Mouse (Mus musculus) C2C12 (cell line): ENCODE measurements around the gene Rufy3. TPM values are rescaled to one million over a fixed set of nuclear protein-coding genes. Genes with fewer than 3 reads are reported as not detected.

Experiments used
- H3K27me3 ChIP-seq: one replicate; pipeline ENCODE4 v1.6.1; 2011; ENCODE audit not compliant: control insufficient read depth, insufficient read depth, insufficient read length
- H3K36me3 ChIP-seq: one replicate; pipeline ENCODE4 v1.6.1; 2011; ENCODE audit not compliant: control insufficient read depth, insufficient read depth
- H3K4me3 ChIP-seq: one replicate; pipeline ENCODE4 v1.5.1; 2011; ENCODE audit warnings: mild to moderate bottlenecking, control low read depth; ENCODE audit not compliant: poor library complexity, insufficient read depth, severe bottlenecking
- H3K79me2 ChIP-seq: one replicate; pipeline ENCODE4 v1.6.1; 2011; ENCODE audit not compliant: control insufficient read depth, insufficient read depth
- H3K79me3 ChIP-seq: one replicate; pipeline ENCODE4 v1.6.1; 2011; ENCODE audit warnings: low read depth, control low read depth
- H3ac ChIP-seq: one replicate; pipeline ENCODE3; 2011; ENCODE audit warnings: low read depth; ENCODE audit not compliant: control insufficient read depth, insufficient read length
- CEBPB ChIP-seq: IDR thresholded peaks from one replicate; pipeline ENCODE4 v1.6.1; 2011; ENCODE audit warnings: low read depth, mild to moderate bottlenecking, control low read depth, moderate library complexity
- CTCF ChIP-seq: IDR thresholded peaks from one replicate; pipeline ENCODE4 v1.5.1; 2011; ENCODE audit not compliant: control insufficient read depth, insufficient read depth, insufficient read length
- FOSL1 ChIP-seq: IDR thresholded peaks from one replicate; pipeline ENCODE4 v1.8.0; 2011; ENCODE audit warnings: mild to moderate bottlenecking, low read length; ENCODE audit not compliant: poor library complexity, insufficient read depth, severe bottlenecking
- MAX ChIP-seq: IDR thresholded peaks from one replicate; pipeline ENCODE4 v1.6.1; 2011; ENCODE audit warnings: mild to moderate bottlenecking, control low read depth
- MYOD1 ChIP-seq: IDR thresholded peaks from one replicate; pipeline ENCODE4 v1.6.1; 2011; ENCODE audit warnings: low read depth; ENCODE audit not compliant: control insufficient read depth, insufficient read length
- MYOG ChIP-seq: IDR thresholded peaks from one replicate; pipeline ENCODE4 v1.6.1; 2011; ENCODE audit not compliant: control insufficient read depth, insufficient read length; ENCODE audit errors: extremely low read depth
- USF1 ChIP-seq: IDR thresholded peaks from one replicate; pipeline ENCODE4 v1.6.1; 2011; ENCODE audit warnings: low read depth, mild to moderate bottlenecking, control low read depth, moderate library complexity
- polyA plus RNA-seq: library from polyadenylated mRNA; unstranded; fragments of >200 nt; fragmentation: generic; extraction: Trizol; gene quantifications from one replicate; pipeline ENCODE4 v1.2.1, GENCODE M21; 2012; ENCODE audit warnings: missing spikeins

Rufy3 gene
- polyA plus RNA-seq, 1 experiment: 3.5 TPM

DNA sequence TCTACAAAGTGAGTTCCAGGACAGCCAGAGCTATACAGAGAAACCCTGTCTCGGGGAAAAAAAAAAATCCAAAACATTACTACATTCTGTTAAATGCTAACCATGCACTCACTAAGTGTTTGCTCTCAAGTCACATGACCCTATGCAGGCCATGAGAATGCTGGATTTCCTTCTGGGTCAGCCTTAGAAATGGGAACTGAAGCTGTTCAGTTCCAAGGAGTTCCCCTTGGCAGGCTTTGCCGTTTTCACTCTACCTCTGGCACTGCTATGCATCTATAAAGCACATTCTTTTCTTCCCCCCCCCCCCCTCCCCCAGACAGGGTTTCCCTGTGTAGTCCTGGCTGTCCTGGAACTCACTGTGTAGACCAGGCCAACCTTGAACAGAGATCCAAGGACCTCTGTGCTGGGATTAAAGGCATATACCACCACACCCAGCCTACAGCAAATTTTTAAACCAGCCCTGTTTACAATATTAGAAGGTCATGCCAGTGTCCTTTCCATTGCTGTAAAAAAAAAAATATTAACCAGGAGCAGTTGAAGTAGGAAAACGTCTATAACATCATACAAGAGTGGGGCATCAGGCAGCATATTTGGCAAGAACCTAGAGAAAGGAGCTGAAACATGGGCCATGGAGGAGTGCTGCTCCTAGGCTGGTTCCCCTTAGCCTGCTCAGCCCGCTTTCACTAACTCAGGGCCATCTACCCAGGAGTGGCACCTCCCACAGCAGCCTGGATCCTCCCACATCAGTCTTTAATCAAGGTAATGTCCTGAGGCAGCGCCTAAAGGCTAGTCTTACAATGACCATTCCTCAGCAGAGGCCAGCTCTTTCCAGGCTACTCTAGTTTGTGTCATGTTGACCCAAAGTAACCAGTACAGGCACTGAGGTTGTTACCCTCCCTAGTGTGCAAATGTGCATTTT lies 31.0 kb downstream of the Rufy3 start:
- no peak overlapping the region for H3ac ChIP-seq
- no peaks in the 10 kb centered on the region for H3K79me2 ChIP-seq
- TF ChIP-seq FOSL1: no peak
- no peak for TF ChIP-seq MYOD1
- no peak for TF ChIP-seq MAX
- no peak for TF ChIP-seq USF1
- TF ChIP-seq CEBPB: no peak
- no peak for TF ChIP-seq CTCF
- no peak for TF ChIP-seq MYOG
- no peaks in the 10 kb centered on the region for H3K79me3 ChIP-seq
- no peak overlapping the region for H3K4me3 ChIP-seq
- H3K36me3 ChIP-seq: no peaks in the 10 kb centered on the region
- no peaks in the 10 kb centered on the region for H3K27me3 ChIP-seq

GRCm38 (mm10) chr5:88598961-88599360 lies 34.1 kb downstream of the Rufy3 start:
- Histone ChIP-seq H3K79me3 (peaks cover 5% of the 10 kb centered on the region), H3K4me3 (no peak overlapping the region), H3K79me2 (no peaks in the 10 kb centered on the region), H3K27me3 (no peaks in the 10 kb centered on the region), H3ac (no peak overlapping the region), H3K36me3 (no peaks in the 10 kb centered on the region)
- TF ChIP-seq MYOG (no peak), MAX (no peak), MYOD1 (no peak), CEBPB (no peak)

- no peak overlapping the region for H3K4me3 ChIP-seq
- TF ChIP-seq USF1: no peak
- TF ChIP-seq MYOD1: no peak
- no peak for TF ChIP-seq CTCF
- no peak for TF ChIP-seq MAX
- no peak for TF ChIP-seq MYOG
- TF ChIP-seq CEBPB: no peak
- TF ChIP-seq FOSL1: no peak
- no peak overlapping the region for H3ac ChIP-seq
- no peaks in the 10 kb centered on the region for H3K79me2 ChIP-seq
- H3K27me3 ChIP-seq: no peaks in the 10 kb centered on the region
- H3K36me3 ChIP-seq: no peaks in the 10 kb centered on the region
- H3K79me3 ChIP-seq: peaks cover 5% of the 10 kb centered on the region
Observed at GRCm38 (mm10) chr5:88602030-88602429, 37.2 kb downstream of the Rufy3 start.

DNA sequence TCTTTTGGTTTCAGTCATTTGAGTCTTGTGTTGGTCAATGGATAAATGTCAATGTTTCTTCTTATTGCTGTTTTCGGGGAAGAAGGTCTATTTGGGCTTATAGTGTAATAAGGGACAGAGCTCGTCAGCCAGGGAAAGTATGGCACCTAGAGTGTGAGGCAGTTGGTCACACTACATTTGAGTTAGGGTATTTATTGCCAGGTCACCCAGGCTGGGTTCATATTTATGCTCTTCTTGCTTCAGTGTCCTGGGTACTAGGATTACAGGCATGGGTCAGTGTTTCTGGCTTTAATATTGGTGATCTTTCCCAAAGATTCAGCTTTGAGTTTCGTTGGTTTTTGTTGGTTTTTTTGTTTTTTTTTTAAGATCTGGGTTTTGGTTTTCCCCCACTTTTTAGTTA lies 37.9 kb downstream of the Rufy3 start:
- H3K36me3 ChIP-seq: no peaks in the 10 kb centered on the region
- H3K4me3 ChIP-seq: no peak overlapping the region
- no peak overlapping the region for H3ac ChIP-seq
- TF ChIP-seq FOSL1 (no peak), CTCF (no peak), CEBPB (no peak), USF1 (no peak)
- H3K27me3 ChIP-seq: no peaks in the 10 kb centered on the region
- H3K79me2 ChIP-seq: no peaks in the 10 kb centered on the region
- H3K79me3 ChIP-seq: peaks cover 5% of the 10 kb centered on the region

GRCm38 (mm10) chr5:88604046-88604445 lies 39.2 kb downstream of the Rufy3 start:
- no peaks in the 10 kb centered on the region for H3K36me3 ChIP-seq
- TF ChIP-seq USF1 (no peak), CTCF (no peak)
- H3K4me3 ChIP-seq: no peak overlapping the region
- H3ac ChIP-seq: no peak overlapping the region
- H3K79me2 ChIP-seq: no peaks in the 10 kb centered on the region
- peaks cover 5% of the 10 kb centered on the region for H3K79me3 ChIP-seq
- H3K27me3 ChIP-seq: no peaks in the 10 kb centered on the region

GRCm38 (mm10) chr5:88604641-88605358 lies 40.0 kb downstream of the Rufy3 start:
- no peak overlapping the region for H3K4me3 ChIP-seq
- peaks cover 5% of the 10 kb centered on the region for H3K79me3 ChIP-seq
- H3K79me2 ChIP-seq: no peaks in the 10 kb centered on the region
- H3ac ChIP-seq: no peak overlapping the region
- H3K36me3 ChIP-seq: no peaks in the 10 kb centered on the region
- H3K27me3 ChIP-seq: no peaks in the 10 kb centered on the region
- TF ChIP-seq USF1 (no peak), FOSL1 (no peak), CTCF (no peak), MYOD1 (no peak), CEBPB (no peak), MYOG (no peak)
